Mouse (Mus musculus) midbrain, embryonic 11.5 days (tissue): ENCODE measurements around the gene Plekha1. TPM values are rescaled to one million over a fixed set of nuclear protein-coding genes. Genes with fewer than 3 reads are reported as not detected.

Experiments
- ATAC-seq: fragments of 200-750 bp; cut with Nextera tagmentation; 2 replicates; pipeline ENCODE4 v1.8.0; 2017; ENCODE audit warnings: moderate TSS enrichment, moderate library complexity; ENCODE audit not compliant: low FRiP score
- DNase-seq: peaks from one replicate; pipeline ENCODE4 v3.0.0; 2015; ENCODE audit warnings: low spot score; ENCODE audit errors: missing footprints
- H3K27ac ChIP-seq: fragments of 300-500 bp; sonication (generic); 2 replicates; pipeline ENCODE4 v1.5.1; 2014; ENCODE audit warnings: low read depth, low read length
- H3K27me3 ChIP-seq: fragments of 300-500 bp; sonication (generic); 2 replicates; pipeline ENCODE4 v1.6.1; 2014; ENCODE audit warnings: mild to moderate bottlenecking, low read length, moderate library complexity, mixed read lengths; ENCODE audit not compliant: control insufficient read depth, insufficient read depth
- H3K36me3 ChIP-seq: fragments of 300-500 bp; sonication (generic); 2 replicates; pipeline ENCODE4 v1.6.1; 2014; ENCODE audit warnings: mild to moderate bottlenecking, low read length, moderate library complexity, mixed read lengths; ENCODE audit not compliant: control insufficient read depth, insufficient read depth
- H3K4me1 ChIP-seq: fragments of 300-500 bp; sonication (generic); 2 replicates; pipeline ENCODE4 v1.6.1; 2014; ENCODE audit warnings: low read length; ENCODE audit not compliant: control insufficient read depth, insufficient read depth
- H3K4me2 ChIP-seq: fragments of 300-500 bp; sonication (generic); 2 replicates; pipeline ENCODE4 v1.6.1; 2014; ENCODE audit warnings: mild to moderate bottlenecking, moderate library complexity
- H3K4me3 ChIP-seq: fragments of 300-500 bp; sonication (generic); 2 replicates; pipeline ENCODE4 v1.5.1; 2014; ENCODE audit warnings: low read depth, low read length
- H3K9ac ChIP-seq: fragments of 300-500 bp; sonication (generic); 2 replicates; pipeline ENCODE4 v1.6.1; 2014; ENCODE audit warnings: low read length
- H3K9me3 ChIP-seq: fragments of 300-500 bp; sonication (generic); 2 replicates; pipeline ENCODE4 v1.6.1; 2016; ENCODE audit warnings: low read length; ENCODE audit not compliant: control insufficient read depth
- WGBS: fragments of 180-500 bp; shearing (Covaris S2); extraction: QIAGEN DNeasy Blood & Tissue Kit; methylation state at CpG from one replicate; pipeline ENCODE4 v1.1.7; 2014; 5-methylcytosine and 5-hydroxymethylcytosine counted together
- microRNA-seq: library from miRNA; unstranded; fragments of <30 nt; microRNA quantifications from one replicate; pipeline ENCODE4, GENCODE M21; 2017
- polyA plus RNA-seq: library from polyadenylated mRNA; unstranded; fragments of >200 nt; fragmentation: Nextera tagmentation; extraction: Ambion mirVana; gene quantifications from 2 replicates; pipeline ENCODE4 v1.2.1, GENCODE M21; 2014

Gene Plekha1
- polyA plus RNA-seq, 1 experiment from 2014 or later: 37.6 TPM

DNA sequence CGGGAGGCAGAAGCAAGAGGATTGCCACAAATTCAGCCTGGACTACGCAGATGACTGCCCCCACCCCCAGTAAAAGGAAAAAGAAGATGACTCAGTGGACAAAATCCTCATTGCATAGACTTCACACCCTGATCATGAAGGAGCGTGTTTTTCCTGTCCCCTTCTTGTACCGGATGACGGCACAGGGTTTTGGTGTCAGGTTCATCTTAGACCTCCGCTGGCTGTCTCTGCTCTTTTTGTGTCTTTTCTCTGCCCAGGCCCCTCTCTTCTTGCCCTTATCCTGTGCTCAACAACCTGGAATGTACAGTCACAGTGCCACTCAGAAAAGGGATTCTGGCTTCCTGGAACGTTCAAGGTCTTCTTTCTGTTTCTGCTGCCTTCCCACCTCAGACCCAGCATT is 84.9 kb downstream of the Plekha1 start:
- Histone ChIP-seq H3K36me3 (no peaks in the 10 kb centered on the region), H3K4me2 (no peak overlapping the region), H3K27me3 (no peaks in the 10 kb centered on the region), H3K9ac (no peak overlapping the region), H3K27ac (no peak overlapping the region), H3K4me1 (no peaks in the 10 kb centered on the region), H3K9me3 (no peaks in the 10 kb centered on the region), H3K4me3 (no peak overlapping the region)
- WGBS: 93% methylated on average over 7 of the region's 7 CpGs
- DNase-seq (no peak), ATAC-seq (no peak)

DNA sequence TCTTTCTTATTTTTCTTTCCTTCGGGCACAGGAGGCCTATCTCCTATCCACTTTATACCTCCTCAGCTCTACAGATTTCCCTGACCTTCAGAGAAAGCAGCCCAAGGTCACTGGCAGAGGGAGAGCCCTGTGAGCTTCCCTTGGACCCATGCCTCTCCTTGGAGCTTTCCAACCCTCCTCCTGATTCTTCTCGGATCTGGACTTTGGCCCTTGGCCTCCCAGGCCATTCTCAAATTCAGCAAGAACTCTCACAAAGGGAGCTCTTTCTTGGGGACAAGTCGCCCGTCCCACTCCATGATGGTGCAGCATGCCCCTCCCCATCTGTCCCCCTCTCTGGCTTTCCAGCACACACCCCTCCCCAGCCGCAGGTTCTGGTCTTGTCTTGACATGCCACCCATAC is 85.4 kb downstream of the Plekha1 start:
- ATAC-seq (no peak), DNase-seq (no peak)
- Histone ChIP-seq H3K4me1 (no peaks in the 10 kb centered on the region), H3K9ac (no peak overlapping the region), H3K36me3 (no peaks in the 10 kb centered on the region), H3K4me2 (no peak overlapping the region), H3K9me3 (no peaks in the 10 kb centered on the region), H3K27ac (no peak overlapping the region), H3K4me3 (no peak overlapping the region), H3K27me3 (no peaks in the 10 kb centered on the region)
- WGBS: 96% methylated on average over 5 of the region's 5 CpGs

DNA sequence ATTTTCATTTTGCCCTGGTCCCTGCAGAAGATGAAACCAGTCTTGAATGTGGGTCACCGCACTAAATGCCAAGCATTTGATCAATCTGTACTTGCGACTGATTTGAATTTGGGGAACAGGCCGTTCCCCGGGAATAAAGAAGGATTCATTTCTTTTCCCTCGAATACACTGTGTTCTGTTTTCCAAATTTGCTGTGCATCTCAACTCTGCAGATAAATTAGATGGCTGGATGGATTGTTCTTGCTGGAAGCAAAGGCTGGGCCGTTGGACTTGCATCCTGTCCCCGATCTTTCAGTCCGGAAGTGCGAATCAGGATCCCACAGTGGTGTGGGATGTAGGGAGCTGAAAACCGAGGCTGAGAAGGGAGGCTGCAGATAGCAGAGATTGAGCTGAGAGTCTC is 87.8 kb downstream of the Plekha1 start:
- Histone ChIP-seq H3K9ac (no peak overlapping the region), H3K4me3 (no peak overlapping the region), H3K4me1 (no peaks in the 10 kb centered on the region), H3K4me2 (no peak overlapping the region), H3K27me3 (no peaks in the 10 kb centered on the region), H3K27ac (no peak overlapping the region), H3K36me3 (no peaks in the 10 kb centered on the region), H3K9me3 (no peaks in the 10 kb centered on the region)
- DNase-seq (no peak), ATAC-seq (no peak)
- 89% methylated on average over 10 of the region's 10 CpGs for WGBS

DNA sequence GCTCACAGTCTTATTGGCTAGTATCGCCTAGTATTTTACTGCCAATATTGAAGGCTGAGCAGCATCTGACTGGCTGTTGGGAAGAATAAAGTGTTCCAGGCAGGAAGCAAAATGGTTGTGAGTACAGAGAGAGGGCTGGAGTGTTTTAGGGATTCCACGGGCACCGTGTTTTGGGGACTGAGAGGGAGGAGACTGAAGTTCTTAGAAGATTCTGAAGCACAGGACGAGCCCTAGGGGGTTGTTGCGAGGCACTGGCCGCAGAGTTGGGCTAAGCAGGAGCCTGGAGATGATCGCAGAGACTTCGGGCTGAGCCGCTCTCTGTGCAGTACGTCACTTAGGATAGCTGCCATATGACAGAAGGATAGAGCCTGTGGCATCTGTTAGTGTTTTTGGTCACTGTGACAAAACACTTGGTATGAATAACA is 88.6 kb downstream of the Plekha1 start:
- H3K27ac ChIP-seq: no peak overlapping the region
- H3K4me1 ChIP-seq: no peaks in the 10 kb centered on the region
- H3K4me2 ChIP-seq: no peak overlapping the region
- no peak overlapping the region for H3K4me3 ChIP-seq
- WGBS: 83% methylated on average over 10 of the region's 10 CpGs
- no peaks in the 10 kb centered on the region for H3K27me3 ChIP-seq
- no peaks in the 10 kb centered on the region for H3K36me3 ChIP-seq
- no peak overlapping the region for H3K9ac ChIP-seq
- no peaks in the 10 kb centered on the region for H3K9me3 ChIP-seq
- ATAC-seq (no peak), DNase-seq (no peak)

DNA sequence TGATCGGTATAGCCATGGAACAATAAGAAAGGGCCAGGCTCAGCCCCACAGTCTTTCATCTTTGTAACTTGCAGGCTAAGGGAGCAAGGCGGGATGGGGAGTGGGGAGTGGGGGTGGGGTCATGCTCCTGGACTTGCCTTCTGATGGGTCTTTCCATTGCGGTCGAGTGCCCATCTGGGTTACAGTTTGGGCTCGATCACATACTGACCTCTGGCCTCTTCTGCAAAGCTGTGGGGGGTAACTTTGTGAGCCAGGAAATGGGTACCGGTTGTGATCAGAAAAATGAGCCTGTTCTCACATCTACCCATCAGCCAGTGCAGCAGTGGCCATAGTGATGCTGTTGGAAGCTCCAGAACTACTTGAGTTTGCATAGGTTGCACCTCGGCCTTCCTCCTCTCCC is 93.0 kb downstream of the Plekha1 start:
- Histone ChIP-seq H3K4me2 (no peak overlapping the region), H3K9me3 (no peaks in the 10 kb centered on the region), H3K9ac (no peak overlapping the region), H3K27ac (no peak overlapping the region), H3K27me3 (no peaks in the 10 kb centered on the region), H3K36me3 (no peaks in the 10 kb centered on the region), H3K4me1 (no peaks in the 10 kb centered on the region), H3K4me3 (no peak overlapping the region)
- WGBS: 69% methylated on average over 7 of the region's 7 CpGs
- no peak for ATAC-seq
- DNase-seq: peak; percentile 41

DNA sequence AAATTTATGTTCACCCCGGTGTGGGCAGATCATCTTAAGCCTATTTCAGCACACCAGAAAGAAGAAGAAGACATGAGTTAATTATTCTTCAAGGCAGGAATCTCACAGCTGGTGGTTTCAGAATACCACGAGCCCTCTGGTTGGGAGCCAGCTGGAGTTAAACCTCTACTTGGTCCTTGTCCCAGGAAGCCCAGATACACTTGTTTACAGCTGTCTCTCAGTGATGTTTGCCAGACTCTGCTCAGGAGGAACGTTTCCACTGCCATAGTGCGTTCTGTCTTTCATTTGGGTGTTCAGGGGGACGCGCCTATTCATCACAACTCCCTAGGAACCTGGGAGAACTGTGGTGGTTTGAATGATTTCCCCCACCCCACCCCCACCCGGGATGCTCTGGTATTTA is 94.3 kb downstream of the Plekha1 start:
- H3K9ac ChIP-seq: no peak overlapping the region
- WGBS: 65% methylated on average over 7 of the region's 7 CpGs

DNA sequence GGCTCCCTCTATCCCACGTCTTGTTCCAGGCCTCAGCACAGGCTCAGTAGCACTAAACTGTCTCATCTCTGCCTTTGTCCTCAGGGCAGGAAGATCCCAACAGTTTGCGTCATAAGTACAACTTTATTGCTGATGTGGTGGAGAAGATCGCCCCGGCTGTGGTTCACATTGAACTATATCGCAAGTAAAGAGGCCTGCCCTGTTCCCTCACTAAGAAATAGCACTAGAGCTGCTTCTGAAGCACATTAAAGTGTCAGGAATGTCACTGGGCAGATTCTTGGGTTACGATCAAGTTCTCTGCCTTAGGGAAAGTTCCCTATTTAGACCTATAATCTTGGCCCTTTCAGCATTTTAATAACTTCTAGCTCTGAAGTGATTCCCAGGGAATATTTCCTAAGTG is 95.9 kb downstream of the Plekha1 start:
- no peaks in the 10 kb centered on the region for H3K36me3 ChIP-seq
- H3K27ac ChIP-seq: no peak overlapping the region
- no peaks in the 10 kb centered on the region for H3K4me1 ChIP-seq
- DNase-seq (peak; percentile 45), ATAC-seq (no peak)
- H3K9ac ChIP-seq: no peak overlapping the region
- H3K9me3 ChIP-seq: no peaks in the 10 kb centered on the region
- no peaks in the 10 kb centered on the region for H3K27me3 ChIP-seq
- no peak overlapping the region for H3K4me3 ChIP-seq
- 95% methylated on average over 6 of the region's 6 CpGs for WGBS
- H3K4me2 ChIP-seq: no peak overlapping the region

More for the DNA sequence above, 94.3 kb downstream of the Plekha1 start:
- ATAC-seq: no peak
- Histone ChIP-seq H3K27me3 (no peaks in the 10 kb centered on the region), H3K4me2 (no peak overlapping the region), H3K4me3 (no peak overlapping the region), H3K4me1 (no peaks in the 10 kb centered on the region), H3K27ac (no peak overlapping the region), H3K36me3 (no peaks in the 10 kb centered on the region), H3K9me3 (no peaks in the 10 kb centered on the region)
- DNase-seq: peak; percentile 66

Small RNA genes within 50 kb of the gene (microRNA-seq; reads per million reads assigned to microRNA genes)
- gene Mir7061: 0.95 reads per million

Other genes with a start within 250 kb of the Plekha1 start
- not detected in 2 replicates for gene Btbd16, start 91.7 kb upstream of the Plekha1 start, polyA plus RNA-seq
- gene Htra1, start 70.4 kb downstream of the Plekha1 start, polyA plus RNA-seq: 2.7 and 3.5 TPM in 2 replicates
- gene Dmbt1, start 166.3 kb downstream of the Plekha1 start, polyA plus RNA-seq: not detected in 2 replicates